Mouse (Mus musculus): ENCODE results near the gene Ttc3. TPM values are rescaled to one million over a fixed set of nuclear protein-coding genes. Genes with fewer than 3 reads are reported as not detected.

Ttc3 gene
- polyA plus RNA-seq (2015; fragmentation: Nextera tagmentation; extraction: Ambion mirVana): 29.6 and 31.9 TPM in 2 replicates

GRCm38 (mm10) chr16:94370173-94370914 lies at the start of gene Ttc3:
Gene Ttc3, plus strand, starts transcription at chr16:94370618.
- no peaks in the 10 kb centered on the region for H3K36me3 ChIP-seq
- DNase-seq: peak; percentile 71
- H3K27me3 ChIP-seq: no peaks in the 10 kb centered on the region
- H3K9ac ChIP-seq: peak within 1 kb of the TSS; percentile 84
- H3K9me3 ChIP-seq (replicated peaks): no peaks in the 10 kb centered on the region
- peak within 1 kb of the TSS; percentile 81 for H3K4me3 ChIP-seq (replicated peaks)
- peak within 1 kb of the TSS; percentile 98 for H3K4me2 ChIP-seq
- H3K4me1 ChIP-seq (replicated peaks): peaks cover 35% of the 10 kb centered on the region
- ATAC-seq (ENCODE audit: low read depth): peak; percentile 79
- under 1% methylated on average over 78 of the region's 79 CpGs for WGBS (ENCODE audit: insufficient replicate concordance)
- H3K27ac ChIP-seq: peak within 1 kb of the TSS; percentile 83

- Histone ChIP-seq H3K4me3 (replicated peaks) (no peak overlapping the region), H3K9ac (no peak overlapping the region), H3K4me2 (no peak overlapping the region), H3K27me3 (peaks cover 18% of the 10 kb centered on the region), H3K4me1 (replicated peaks) (peaks cover 26% of the 10 kb centered on the region), H3K27ac (no peak overlapping the region), H3K36me3 (no peaks in the 10 kb centered on the region), H3K9me3 (replicated peaks) (no peaks in the 10 kb centered on the region)
- 48% methylated on average over 5 of the region's 5 CpGs for WGBS (ENCODE audit: insufficient replicate concordance)
- DNase-seq: no peak
- no peak for ATAC-seq (ENCODE audit: low read depth)
These were observed 46.7 kb upstream of the Ttc3 start for GRCm38 (mm10) chr16:94323681-94324080.

- Histone ChIP-seq H3K27ac (no peak overlapping the region), H3K9me3 (replicated peaks) (no peaks in the 10 kb centered on the region), H3K4me3 (replicated peaks) (no peak overlapping the region), H3K4me2 (no peak overlapping the region), H3K4me1 (replicated peaks) (peaks cover 36% of the 10 kb centered on the region), H3K36me3 (no peaks in the 10 kb centered on the region), H3K27me3 (peaks cover 32% of the 10 kb centered on the region), H3K9ac (no peak overlapping the region)
- WGBS (ENCODE audit: insufficient replicate concordance): 40% methylated on average over 3 of the region's 3 CpGs
- ATAC-seq (ENCODE audit: low read depth) (peak; percentile 72), DNase-seq (no peak)
These were observed 44.4 kb upstream of the Ttc3 start for GRCm38 (mm10) chr16:94326008-94326407.

DNA sequence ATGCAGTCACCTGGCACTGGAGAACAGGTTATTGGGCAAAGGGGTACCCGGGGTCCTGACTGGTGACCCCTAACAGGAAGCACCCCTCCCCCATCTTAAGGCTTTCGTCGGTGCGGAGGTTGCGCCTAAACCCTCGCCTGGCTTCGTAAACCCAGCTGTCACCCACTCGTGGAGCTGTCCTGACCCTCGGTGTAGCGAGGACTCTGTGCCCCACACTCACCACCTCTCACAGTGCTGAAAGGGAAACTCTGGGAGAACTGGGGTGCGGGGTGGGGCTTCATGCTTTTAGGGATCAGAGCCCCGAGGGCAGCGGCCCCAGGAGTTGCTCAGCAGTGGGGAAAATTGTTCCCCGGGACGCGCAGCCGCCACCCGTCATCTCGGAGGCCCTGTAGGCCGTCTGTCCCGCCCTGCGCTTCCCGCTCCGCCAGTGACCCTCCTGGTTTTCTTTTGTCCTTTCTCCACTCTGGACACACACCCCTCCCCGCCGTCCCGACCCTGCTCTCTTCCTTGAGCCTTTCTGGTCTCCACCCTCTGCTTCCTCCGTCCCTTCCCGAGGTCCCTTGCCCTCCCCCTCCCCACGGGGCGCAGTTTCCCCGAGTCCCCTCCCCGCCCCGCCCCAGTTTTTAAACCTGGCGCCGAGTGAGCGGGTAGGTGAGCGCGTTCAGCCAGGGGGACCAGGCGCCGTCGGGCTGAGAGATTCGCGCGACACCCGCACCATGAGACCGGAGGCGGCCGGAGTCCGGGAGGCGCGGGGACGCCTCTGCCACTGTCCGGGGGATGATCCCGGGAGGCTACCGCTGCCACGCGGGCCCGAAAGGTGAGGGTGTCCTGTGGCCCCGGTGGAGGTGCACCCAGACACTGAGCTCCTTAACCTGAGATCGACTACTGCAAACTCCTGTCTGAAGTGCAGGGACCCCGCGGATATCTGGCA lies 42.4 kb upstream of the Ttc3 start, which contains the start of gene Ripply3:
TSS of gene Ripply3 (plus strand) at position 640 of the 931 bp plus-strand sequence.
- peak; percentile 35 for ATAC-seq (ENCODE audit: low read depth)
- Histone ChIP-seq H3K9me3 (replicated peaks) (no peaks in the 10 kb centered on the region), H3K9ac (peak within 1 kb of the TSS; percentile 66), H3K4me3 (replicated peaks) (peak within 1 kb of the TSS; percentile 63), H3K27ac (no peak within 1 kb of the TSS), H3K36me3 (no peaks in the 10 kb centered on the region), H3K4me1 (replicated peaks) (peaks cover 36% of the 10 kb centered on the region), H3K27me3 (peaks cover 32% of the 10 kb centered on the region), H3K4me2 (peak within 1 kb of the TSS; percentile 84)
- WGBS (ENCODE audit: insufficient replicate concordance): 2% methylated on average over 63 of the region's 63 CpGs
- no peak for DNase-seq

DNA sequence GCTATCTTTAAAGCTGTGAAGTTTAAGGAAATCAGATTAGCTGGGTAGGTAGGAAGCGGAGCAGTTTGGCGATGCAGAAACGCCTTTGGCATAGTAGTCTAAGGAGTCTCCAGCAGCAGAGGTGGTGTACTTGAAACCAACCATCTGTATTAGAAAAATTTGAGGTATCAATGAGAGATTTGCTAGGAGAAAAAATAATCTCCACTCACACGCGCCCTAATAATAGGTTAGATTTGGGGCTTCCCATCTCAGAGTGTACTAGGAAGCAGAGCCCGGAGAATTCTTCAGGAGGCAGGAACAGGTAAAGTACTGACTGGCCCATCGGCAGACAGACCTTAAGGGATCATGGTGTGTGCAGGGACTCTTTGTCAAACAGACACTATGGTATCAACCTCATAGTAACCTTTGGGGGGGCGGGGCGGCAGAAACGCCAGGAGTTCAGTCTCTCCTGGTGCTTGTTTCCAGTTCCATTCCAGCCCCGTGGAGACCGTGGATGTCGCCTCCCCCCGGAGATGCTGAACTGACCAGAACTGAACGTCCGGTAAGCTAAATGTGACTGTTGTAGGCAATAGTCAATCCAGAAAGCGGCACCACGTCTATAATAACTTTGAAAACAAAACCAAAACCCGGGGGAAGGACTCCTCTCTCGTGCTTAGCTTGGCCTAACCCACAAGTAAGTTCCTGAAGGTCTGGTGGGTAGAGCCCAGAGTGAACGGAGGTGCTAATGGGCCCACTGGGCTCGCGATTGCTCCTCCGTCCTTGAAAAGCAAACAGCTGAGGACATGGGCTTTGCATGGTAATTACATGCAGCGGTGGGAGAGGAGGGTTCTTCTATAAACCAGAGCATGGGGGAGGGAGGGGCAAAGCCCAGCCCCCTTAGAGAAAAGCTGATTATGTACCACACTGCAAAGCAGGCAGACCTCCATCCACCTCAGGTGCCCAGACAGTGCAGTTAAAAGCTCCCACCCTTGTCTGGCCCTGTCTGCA lies 41.2 kb upstream of the Ttc3 start:
- peak overlapping the region; percentile 66 for H3K9ac ChIP-seq
- H3K4me1 ChIP-seq (replicated peaks): peaks cover 36% of the 10 kb centered on the region
- 20% methylated on average over 25 of the region's 25 CpGs for WGBS (ENCODE audit: insufficient replicate concordance)
- DNase-seq (no peak), ATAC-seq (ENCODE audit: low read depth) (no peak)
- peak overlapping the region; percentile 63 for H3K4me3 ChIP-seq (replicated peaks)
- H3K27me3 ChIP-seq: peaks cover 32% of the 10 kb centered on the region
- H3K9me3 ChIP-seq (replicated peaks): no peaks in the 10 kb centered on the region
- H3K36me3 ChIP-seq: no peaks in the 10 kb centered on the region
- no peak overlapping the region for H3K27ac ChIP-seq
- H3K4me2 ChIP-seq: peak overlapping the region; percentile 84

GRCm38 (mm10) chr16:94330429-94330828 lies 40.0 kb upstream of the Ttc3 start:
- DNase-seq: no peak
- H3K9me3 ChIP-seq (replicated peaks): no peaks in the 10 kb centered on the region
- H3K36me3 ChIP-seq: no peaks in the 10 kb centered on the region
- H3K4me3 ChIP-seq (replicated peaks): no peak overlapping the region
- H3K4me1 ChIP-seq (replicated peaks): peaks cover 31% of the 10 kb centered on the region
- no peak overlapping the region for H3K27ac ChIP-seq
- H3K4me2 ChIP-seq: no peak overlapping the region
- ATAC-seq (ENCODE audit: low read depth): no peak
- H3K27me3 ChIP-seq: peaks cover 32% of the 10 kb centered on the region
- 81% methylated on average over 5 of the region's 5 CpGs for WGBS (ENCODE audit: insufficient replicate concordance)
- H3K9ac ChIP-seq: no peak overlapping the region

GRCm38 (mm10) chr16:94331233-94331885 lies 39.1 kb upstream of the Ttc3 start:
- Histone ChIP-seq H3K4me2 (no peak overlapping the region), H3K4me3 (replicated peaks) (no peak overlapping the region), H3K27ac (no peak overlapping the region), H3K9ac (no peak overlapping the region), H3K4me1 (replicated peaks) (peaks cover 22% of the 10 kb centered on the region), H3K27me3 (peaks cover 32% of the 10 kb centered on the region), H3K36me3 (no peaks in the 10 kb centered on the region), H3K9me3 (replicated peaks) (no peaks in the 10 kb centered on the region)
- no peak for ATAC-seq (ENCODE audit: low read depth)
- whole genome bisulfite sequencing (ENCODE audit: insufficient replicate concordance): 58% methylated on average over 9 of the region's 9 CpGs
- DNase-seq: no peak

GRCm38 (mm10) chr16:94331886-94332252 lies 38.5 kb upstream of the Ttc3 start:
- no peak overlapping the region for H3K4me2 ChIP-seq
- WGBS (ENCODE audit: insufficient replicate concordance): 49% methylated on average over 5 of the region's 5 CpGs
- H3K4me1 ChIP-seq (replicated peaks): peaks cover 22% of the 10 kb centered on the region
- H3K27ac ChIP-seq: no peak overlapping the region
- H3K4me3 ChIP-seq (replicated peaks): no peak overlapping the region
- peak; percentile 55 for DNase-seq
- H3K9ac ChIP-seq: no peak overlapping the region
- no peaks in the 10 kb centered on the region for H3K9me3 ChIP-seq (replicated peaks)
- no peaks in the 10 kb centered on the region for H3K36me3 ChIP-seq
- no peak; the same call in 1 of the 2 replicates for ATAC-seq (ENCODE audit: low read depth)
- peaks cover 32% of the 10 kb centered on the region for H3K27me3 ChIP-seq

DNA sequence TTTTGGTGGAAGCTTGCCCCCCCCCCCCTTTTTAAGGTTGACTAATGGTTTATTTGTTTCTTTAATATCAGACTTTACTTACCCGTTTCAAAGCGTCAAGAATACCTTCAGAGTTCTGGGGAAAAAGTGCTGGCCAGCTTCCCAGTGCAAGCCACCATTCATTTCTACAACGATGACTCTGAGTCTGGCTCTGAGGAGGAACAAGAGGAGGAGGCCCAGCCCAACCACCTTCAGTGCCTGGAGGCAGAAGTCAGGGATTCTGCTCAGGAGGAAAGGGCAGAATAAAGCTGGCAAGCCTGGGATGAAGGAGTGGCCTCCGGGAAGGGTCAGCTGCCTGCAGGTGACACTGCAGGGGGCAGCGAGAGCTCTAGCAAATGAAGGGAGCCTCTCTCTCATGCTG lies 34.8 kb upstream of the Ttc3 start:
- ATAC-seq (ENCODE audit: low read depth): no peak
- WGBS (ENCODE audit: insufficient replicate concordance): 61% methylated on average over 5 of the region's 5 CpGs
- Histone ChIP-seq H3K27ac (no peak overlapping the region), H3K4me2 (no peak overlapping the region), H3K27me3 (no peaks in the 10 kb centered on the region; the same call in 1 of the 2 replicates), H3K36me3 (no peaks in the 10 kb centered on the region), H3K4me3 (replicated peaks) (no peak overlapping the region), H3K9ac (no peak overlapping the region), H3K9me3 (replicated peaks) (no peaks in the 10 kb centered on the region), H3K4me1 (replicated peaks) (no peaks in the 10 kb centered on the region)
- no peak for DNase-seq
